Comparison of ENCODE assay signal across 23 mouse cellular contexts in the genomic region with DNA sequence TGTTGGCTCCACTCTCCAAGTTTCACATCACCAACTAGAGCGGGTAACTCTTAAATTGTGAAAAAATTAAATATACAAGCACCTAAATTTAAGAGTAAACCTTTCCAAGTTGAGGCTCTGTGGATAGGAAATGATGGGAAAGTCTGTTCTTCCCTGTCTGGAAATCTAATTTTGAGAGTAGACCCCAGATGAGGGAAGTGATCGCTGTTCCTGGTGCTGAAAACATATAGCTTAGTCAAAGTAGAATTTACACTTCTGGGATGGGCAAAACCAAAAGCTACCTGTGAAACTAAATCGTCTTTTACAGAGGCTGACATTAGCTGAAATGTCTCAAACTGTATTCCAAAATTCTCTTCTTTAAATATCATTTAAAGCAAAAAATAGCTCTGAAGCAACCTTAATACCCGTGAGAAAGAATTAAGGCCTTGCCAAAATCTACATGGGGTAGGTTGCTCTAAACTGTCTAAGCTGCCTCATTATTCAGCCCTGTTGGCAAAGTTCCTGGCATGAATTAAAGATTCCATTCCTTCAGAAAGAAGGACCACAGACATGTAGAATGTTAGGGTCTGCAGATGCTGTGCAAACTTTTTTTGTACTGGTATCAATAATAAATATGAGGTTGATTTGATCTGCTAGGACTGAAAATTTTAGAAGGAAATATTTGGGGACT.
DNase-seq lines count a peak whose midpoint lies in the region; ATAC-seq and TF ChIP-seq lines count a peak whose summit lies in the region.
"Had no signal": no experiment of that assay in that cellular context is flagged by ENCODE, and none has a peak within 500 bp of the region (broad histone marks: within the 10 kb centered on the region; RNA-seq: fewer than 3 reads in every experiment).

No protein-coding gene starts in this region.

- TF ChIP-seq POLR2A in limb, embryonic 14.5 days (IDR thresholded peaks at IDR 0.05; ENCODE audit: borderline replicate concordance, extremely low read depth, insufficient read depth, insufficient read length), result no peak
- TF ChIP-seq POLR2A in brain, embryonic 14.5 days (IDR thresholded peaks at IDR 0.05; ENCODE audit: borderline replicate concordance, extremely low read depth, insufficient read depth, insufficient read length, poor library complexity, severe bottlenecking), result no peak

- H3K27me3 ChIP-seq in limb, embryonic 14.5 days (ENCODE audit: control insufficient read depth, insufficient read depth, low read length), result no peaks in the 10 kb centered on the region
- no peaks in the 10 kb centered on the region for H3K27me3 ChIP-seq in limb, embryonic 10.5 days (ENCODE audit: low read depth, poor library complexity, severe bottlenecking)
- H3K27me3 ChIP-seq: midbrain, embryonic 12.5 days; stomach, embryonic 15.5 days had no signal

- H3K4me3 ChIP-seq in limb, embryonic 14.5 days (replicated peaks; ENCODE audit: low read length), result no peak overlapping the region
- H3K4me3 ChIP-seq in limb, embryonic 10.5 days, result no peak overlapping the region
- H3K4me3 ChIP-seq: gastrocnemius, adult 2 months; heart, embryonic 10.5 days; midbrain, embryonic 12.5 days; stomach, embryonic 15.5 days had no signal

- no peaks in the 10 kb centered on the region for H3K4me1 ChIP-seq in limb, embryonic 14.5 days (ENCODE audit: control insufficient read depth, insufficient read depth, low read length)
- H3K4me1 ChIP-seq in limb, embryonic 10.5 days, result no peaks in the 10 kb centered on the region
- H3K4me1 ChIP-seq: heart, embryonic 10.5 days; midbrain, embryonic 12.5 days; stomach, embryonic 15.5 days had no signal

- TF ChIP-seq CTCF in brain, embryonic 14.5 days (IDR thresholded peaks at IDR 0.05; ENCODE audit: borderline replicate concordance, extremely low read depth, insufficient read depth, insufficient read length), result no peak

- no peak overlapping the region for H3K27ac ChIP-seq in limb, embryonic 14.5 days (replicated peaks; ENCODE audit: low read depth, low read length)
- no peak overlapping the region for H3K27ac ChIP-seq in limb, embryonic 10.5 days
- H3K27ac ChIP-seq: gastrocnemius, adult 2 months; heart, embryonic 10.5 days; midbrain, embryonic 12.5 days; stomach, embryonic 15.5 days had no signal

- 0 out of 2 replicates have a peak, but pooled peaks have one; percentile 34 for ATAC-seq in frontal cortex, adult (ENCODE audit: low TSS enrichment)
- ATAC-seq in limb, embryonic 14.5 days (ENCODE audit: low FRiP score, low read depth), result no peak
- ATAC-seq: inflammation-experienced regulatory T-cells, adult 6 months; liver, postnatal 0 days had no signal

- peak; percentile 56 for DNase-seq in embryo, embryonic 10 days (ENCODE audit: low spot score)
- no peak for DNase-seq in embryo, embryonic 9.5 days (ENCODE audit: extremely low spot score)
- no peak for DNase-seq in frontal cortex, postnatal 25 days (ENCODE audit: low spot score in 2 of 2)
- peak; percentile 39 for DNase-seq in limb, embryonic 14.5 days (ENCODE audit: low spot score)
- DNase-seq in limb, embryonic 10.5 days (ENCODE audit: low spot score), result no peak
- peak; percentile 87 for DNase-seq in brain, embryonic 14.5 days (ENCODE audit: low read depth)
- DNase-seq in left cerebral cortex, postnatal 4 days, result no peak
- DNase-seq: adrenal gland, postnatal 10 days; cerebellum, adult 8-10 months; gastrocnemius, adult 2 months; heart, postnatal 4 days; kidney, adult 2 months; kidney, postnatal 10 days; liver, postnatal 0 days; lung, postnatal 10 days; thymus, adult 18-20 months; thymus, postnatal 36 days had no signal

- intact Hi-C loops in left cerebral cortex, postnatal 4 days (cut with DNase I), result no loop called here

- no peaks in the 10 kb centered on the region for H3K36me3 ChIP-seq in limb, embryonic 14.5 days (ENCODE audit: control insufficient read depth, insufficient read depth, low read length)
- no peaks in the 10 kb centered on the region for H3K36me3 ChIP-seq in limb, embryonic 10.5 days
- H3K36me3 ChIP-seq: heart, embryonic 10.5 days; midbrain, embryonic 12.5 days; stomach, embryonic 15.5 days had no signal

- no peak overlapping the region for H3K9ac ChIP-seq in limb, embryonic 14.5 days (ENCODE audit: low read depth, low read length, severe bottlenecking)
- H3K9ac ChIP-seq: liver, postnatal 0 days; midbrain, embryonic 12.5 days; stomach, embryonic 15.5 days had no signal

- H3K9me3 ChIP-seq in limb, embryonic 14.5 days (ENCODE audit: control insufficient read depth, low read length), result no peaks in the 10 kb centered on the region
- H3K9me3 ChIP-seq in limb, embryonic 10.5 days (replicated peaks), result no peaks in the 10 kb centered on the region
- H3K9me3 ChIP-seq: heart, embryonic 10.5 days; midbrain, embryonic 12.5 days; stomach, embryonic 15.5 days had no signal

- whole genome bisulfite sequencing in limb, embryonic 14.5 days, result 72% methylated on average over 4 of the region's 4 CpGs
- 77% methylated on average over 4 of the region's 4 CpGs for WGBS in limb, embryonic 10.5 days

- no peak overlapping the region for H3K4me2 ChIP-seq in limb, embryonic 14.5 days (replicated peaks; ENCODE audit: low read depth, low read length, severe bottlenecking)
- H3K4me2 ChIP-seq: liver, embryonic 11.5 days; midbrain, embryonic 12.5 days; stomach, embryonic 15.5 days had no signal

Comparison
In these comparisons a context has a peak if more than half of its experiments do, and no peak if none do; other contexts are left out.
1. DNase-seq: peak in embryo, embryonic 10 days (single experiment), limb, embryonic 14.5 days (single experiment) and brain, embryonic 14.5 days (single experiment); none in embryo, embryonic 9.5 days (single experiment), frontal cortex, postnatal 25 days (0 of 2), limb, embryonic 10.5 days (single experiment) and left cerebral cortex, postnatal 4 days (single experiment).